Mouse (Mus musculus): ENCODE data around the gene Pgbd5. TPM values are rescaled to one million over a fixed set of nuclear protein-coding genes. Genes with fewer than 3 reads are reported as not detected.

Gene Pgbd5
- polyA plus RNA-seq, 1 experiment from 2014 or later, result 11.6 TPM

- 83% methylated on average over 3 of the region's 3 CpGs for WGBS
- ATAC-seq (ENCODE audit: low read depth), result no peak
- Histone ChIP-seq H3K4me1 (replicated peaks) (no peaks in the 10 kb centered on the region), H3K27ac (replicated peaks) (no peak overlapping the region), H3K9ac (no peak overlapping the region), H3K4me2 (no peak overlapping the region), H3K27me3 (no peaks in the 10 kb centered on the region), H3K36me3 (no peaks in the 10 kb centered on the region), H3K4me3 (no peak overlapping the region), H3K9me3 (0 out of 2 replicates have a peak, but pooled peaks cover 3% of the 10 kb centered on the region)
Observed at GRCm38 (mm10) chr8:124360911-124361310, 78.5 kb downstream of the Pgbd5 start.

GRCm38 (mm10) chr8:124351636-124352035 is 87.8 kb downstream of the Pgbd5 start:
- 62% methylated on average over 5 of the region's 5 CpGs for WGBS
- Histone ChIP-seq H3K4me1 (replicated peaks) (no peaks in the 10 kb centered on the region; the same call in 1 of the 2 replicates), H3K27ac (replicated peaks) (no peak overlapping the region), H3K36me3 (no peaks in the 10 kb centered on the region), H3K9ac (no peak overlapping the region), H3K9me3 (no peaks in the 10 kb centered on the region), H3K4me2 (no peak overlapping the region), H3K4me3 (no peak overlapping the region), H3K27me3 (no peaks in the 10 kb centered on the region)
- ATAC-seq (ENCODE audit: low read depth), result no peak

GRCm38 (mm10) chr8:124349663-124350062 is 89.8 kb downstream of the Pgbd5 start:
- Histone ChIP-seq H3K36me3 (peaks cover 10% of the 10 kb centered on the region), H3K4me1 (replicated peaks) (no peaks in the 10 kb centered on the region; the same call in 1 of the 2 replicates), H3K9ac (no peak overlapping the region), H3K4me3 (no peak overlapping the region), H3K27ac (replicated peaks) (no peak overlapping the region), H3K9me3 (no peaks in the 10 kb centered on the region), H3K4me2 (no peak overlapping the region), H3K27me3 (no peaks in the 10 kb centered on the region)
- 39% methylated on average over 7 of the region's 7 CpGs for WGBS
- ATAC-seq (ENCODE audit: low read depth), result peak; percentile 37; the same call in 1 of the 2 replicates

GRCm38 (mm10) chr8:124348087-124348486 is 91.4 kb downstream of the Pgbd5 start:
- no peak overlapping the region for H3K4me3 ChIP-seq
- H3K27ac ChIP-seq (replicated peaks), result no peak overlapping the region
- no peak overlapping the region for H3K4me2 ChIP-seq
- peak; percentile 10; the same call in 1 of the 2 replicates for ATAC-seq (ENCODE audit: low read depth)
- H3K36me3 ChIP-seq, result peaks cover 26% of the 10 kb centered on the region
- no peaks in the 10 kb centered on the region for H3K9me3 ChIP-seq
- no peaks in the 10 kb centered on the region; the same call in 1 of the 2 replicates for H3K4me1 ChIP-seq (replicated peaks)
- 58% methylated on average over 1 of the region's 1 CpGs for WGBS
- H3K9ac ChIP-seq, result no peak overlapping the region
- no peaks in the 10 kb centered on the region for H3K27me3 ChIP-seq

GRCm38 (mm10) chr8:124346852-124347523 is 92.5 kb downstream of the Pgbd5 start:
- Histone ChIP-seq H3K27ac (replicated peaks) (no peak overlapping the region), H3K9me3 (no peaks in the 10 kb centered on the region), H3K4me3 (no peak overlapping the region), H3K4me2 (no peak overlapping the region), H3K36me3 (peaks cover 37% of the 10 kb centered on the region), H3K27me3 (no peaks in the 10 kb centered on the region), H3K9ac (no peak overlapping the region), H3K4me1 (replicated peaks) (no peaks in the 10 kb centered on the region; the same call in 1 of the 2 replicates)
- 50% methylated on average over 19 of the region's 19 CpGs for WGBS
- peak; percentile 59 for ATAC-seq (ENCODE audit: low read depth)

GRCm38 (mm10) chr8:124345098-124345497 is 94.4 kb downstream of the Pgbd5 start:
- Histone ChIP-seq H3K36me3 (peaks cover 54% of the 10 kb centered on the region), H3K4me1 (replicated peaks) (peaks cover 7% of the 10 kb centered on the region), H3K9ac (no peak overlapping the region), H3K4me3 (no peak overlapping the region), H3K9me3 (no peaks in the 10 kb centered on the region), H3K4me2 (no peak overlapping the region), H3K27me3 (no peaks in the 10 kb centered on the region), H3K27ac (replicated peaks) (no peak overlapping the region)
- no peak for ATAC-seq (ENCODE audit: low read depth)
- WGBS, result 86% methylated on average over 10 of the region's 10 CpGs

- WGBS, result 89% methylated on average over 12 of the region's 12 CpGs
- no peak for ATAC-seq (ENCODE audit: low read depth)
- H3K36me3 ChIP-seq, result peaks cover 63% of the 10 kb centered on the region
- no peak overlapping the region for H3K27ac ChIP-seq (replicated peaks)
- H3K4me1 ChIP-seq (replicated peaks), result peaks cover 14% of the 10 kb centered on the region
- no peak overlapping the region for H3K4me2 ChIP-seq
- H3K27me3 ChIP-seq, result no peaks in the 10 kb centered on the region
- H3K4me3 ChIP-seq, result no peak overlapping the region
- H3K9me3 ChIP-seq, result no peaks in the 10 kb centered on the region
- H3K9ac ChIP-seq, result no peak overlapping the region
Observed at GRCm38 (mm10) chr8:124343991-124344390, 95.5 kb downstream of the Pgbd5 start.

- Histone ChIP-seq H3K9me3 (no peaks in the 10 kb centered on the region), H3K4me3 (no peak overlapping the region), H3K27ac (replicated peaks) (no peak overlapping the region), H3K4me2 (no peak overlapping the region), H3K4me1 (replicated peaks) (peaks cover 14% of the 10 kb centered on the region), H3K36me3 (peaks cover 71% of the 10 kb centered on the region), H3K27me3 (no peaks in the 10 kb centered on the region), H3K9ac (no peak overlapping the region)
- no peak for ATAC-seq (ENCODE audit: low read depth)
- WGBS, result 95% methylated on average over 15 of the region's 15 CpGs
Observed at GRCm38 (mm10) chr8:124343151-124343550, 96.3 kb downstream of the Pgbd5 start.

GRCm38 (mm10) chr8:124340360-124341068 is 98.9 kb downstream of the Pgbd5 start:
- WGBS, result 70% methylated on average over 17 of the region's 17 CpGs
- ATAC-seq (ENCODE audit: low read depth), result peak; percentile 60
- 0 out of 2 replicates have a peak overlapping the region, but pooled peaks have one; percentile 42 for H3K27ac ChIP-seq (replicated peaks)
- no peak overlapping the region for H3K4me2 ChIP-seq
- H3K9ac ChIP-seq, result no peak overlapping the region
- no peaks in the 10 kb centered on the region for H3K27me3 ChIP-seq
- no peak overlapping the region for H3K4me3 ChIP-seq
- H3K36me3 ChIP-seq, result peaks cover 94% of the 10 kb centered on the region
- H3K9me3 ChIP-seq, result no peaks in the 10 kb centered on the region
- peaks cover 14% of the 10 kb centered on the region for H3K4me1 ChIP-seq (replicated peaks)

- Histone ChIP-seq H3K27me3 (no peaks in the 10 kb centered on the region), H3K36me3 (peaks cover 96% of the 10 kb centered on the region), H3K4me2 (no peak overlapping the region), H3K27ac (replicated peaks) (0 out of 2 replicates have a peak overlapping the region, but pooled peaks have one; percentile 13), H3K4me3 (no peak overlapping the region), H3K9ac (no peak overlapping the region), H3K4me1 (replicated peaks) (peaks cover 14% of the 10 kb centered on the region), H3K9me3 (no peaks in the 10 kb centered on the region)
- ATAC-seq (ENCODE audit: low read depth), result no peak
- WGBS, result 94% methylated on average over 3 of the region's 3 CpGs
Observed at GRCm38 (mm10) chr8:124339742-124340141, 99.7 kb downstream of the Pgbd5 start.

GRCm38 (mm10) chr8:124336302-124336701 is 103.2 kb downstream of the Pgbd5 start:
- no peak for ATAC-seq (ENCODE audit: low read depth)
- Histone ChIP-seq H3K9me3 (no peaks in the 10 kb centered on the region), H3K4me2 (no peak overlapping the region), H3K4me1 (replicated peaks) (peaks cover 14% of the 10 kb centered on the region), H3K27me3 (no peaks in the 10 kb centered on the region), H3K9ac (no peak overlapping the region), H3K27ac (replicated peaks) (no peak overlapping the region), H3K36me3 (peaks cover 95% of the 10 kb centered on the region), H3K4me3 (no peak overlapping the region)
- WGBS, result 95% methylated on average over 13 of the region's 13 CpGs

GRCm38 (mm10) chr8:124331706-124332105 is 107.8 kb downstream of the Pgbd5 start:
- Histone ChIP-seq H3K4me2 (no peak overlapping the region), H3K4me3 (no peak overlapping the region), H3K9me3 (no peaks in the 10 kb centered on the region), H3K27me3 (no peaks in the 10 kb centered on the region), H3K27ac (replicated peaks) (no peak overlapping the region), H3K4me1 (replicated peaks) (peaks cover 7% of the 10 kb centered on the region), H3K9ac (no peak overlapping the region), H3K36me3 (peaks cover 87% of the 10 kb centered on the region)
- WGBS, result 80% methylated on average over 11 of the region's 11 CpGs
- no peak for ATAC-seq (ENCODE audit: low read depth)
